ENCODE assay signal across 8 mouse cellular contexts in the genomic region with DNA sequence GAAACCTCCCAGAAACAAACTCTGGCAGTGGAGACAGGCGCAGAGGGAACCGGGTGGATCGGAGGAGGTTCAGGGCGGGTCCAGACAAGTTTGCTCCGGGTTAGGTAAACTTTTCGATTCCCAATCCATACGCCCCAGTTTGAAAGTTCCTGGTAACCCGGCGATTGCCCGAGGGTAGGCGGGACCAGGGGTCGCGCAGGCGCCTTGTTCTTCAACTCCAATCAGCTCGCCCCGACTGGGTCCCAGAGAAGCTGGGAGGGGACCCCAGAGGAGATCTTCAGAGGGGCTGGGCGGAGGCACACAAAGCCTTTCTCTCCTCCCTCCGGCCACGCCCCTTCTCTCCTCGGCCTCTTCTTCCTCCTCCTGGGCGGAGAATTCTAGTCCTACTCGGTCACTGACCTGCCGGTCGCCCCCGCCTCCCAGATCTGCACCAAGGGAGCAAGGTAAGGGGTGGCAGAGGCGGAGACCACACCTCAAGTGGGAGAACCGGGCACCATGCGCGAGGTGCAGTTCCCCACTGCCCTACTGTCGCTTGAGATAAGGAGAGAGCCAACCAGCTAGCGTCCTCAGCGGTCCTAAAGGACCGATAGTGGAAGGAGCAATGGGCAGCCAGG. TPM values are rescaled to one million over a fixed set of nuclear protein-coding genes. Genes with fewer than 3 reads are reported as not detected.
DNase-seq lines count a peak whose midpoint lies in the region; ATAC-seq lines count a peak whose summit lies in the region.

A gene (plus strand): TSS at position 74 of the 614 bp plus-strand sequence.

- H3K9me3 ChIP-seq in embryonic facial prominence, embryonic 12.5 days = 0 out of 2 replicates have a peak, but pooled peaks cover 3% of the 10 kb centered on the region
- H3K9me3 ChIP-seq in heart, embryonic 10.5 days = no peaks in the 10 kb centered on the region
- no peaks in the 10 kb centered on the region for H3K9me3 ChIP-seq in liver, embryonic 11.5 days (ENCODE audit: control insufficient read depth, low read length)

- H3K9ac ChIP-seq in embryonic facial prominence, embryonic 12.5 days = peak within 1 kb of the TSS; percentile 72
- H3K9ac ChIP-seq in liver, embryonic 11.5 days (ENCODE audit: low read depth, low read length) = peak within 1 kb of the TSS; percentile 67

- ATAC-seq in embryonic facial prominence, embryonic 12.5 days (ENCODE audit: insufficient number of reproducible peaks, insufficient read depth, low FRiP score, low TSS enrichment) = peak; percentile 61
- peak; percentile 83 for ATAC-seq in liver, embryonic 11.5 days (replicated peaks; ENCODE audit: low FRiP score)
- 0 out of 2 replicates have a peak, but pooled peaks have one; percentile 28 for ATAC-seq in monocyte, adult 5-6 weeks (replicated peaks; ENCODE audit: insufficient number of reproducible peaks, low FRiP score, low TSS enrichment, poor library complexity, severe bottlenecking)

- peak; percentile 10 to 21 for DNase-seq in spleen, adult 18-20 months
- DNase-seq in spleen, postnatal 14 days (ENCODE audit: low spot score in 2 of 2) = no peak
- peak; percentile 89 for DNase-seq in heart, embryonic 10.5 days (ENCODE audit: low spot score)
- DNase-seq in kidney, adult 9 months = peak; percentile 86
- peak; percentile 77 for DNase-seq in liver, embryonic 11.5 days (ENCODE audit: low spot score)
- peak; percentile 43 for DNase-seq in thymus, postnatal 0 days (ENCODE audit: low spot score)

- H3K4me3 ChIP-seq in embryonic facial prominence, embryonic 12.5 days = peak within 1 kb of the TSS; percentile 66
- peak within 1 kb of the TSS; percentile 80 for H3K4me3 ChIP-seq in heart, embryonic 10.5 days
- peak within 1 kb of the TSS; percentile 66 for H3K4me3 ChIP-seq in liver, embryonic 11.5 days (ENCODE audit: low read depth, low read length)

- H3K4me2 ChIP-seq in embryonic facial prominence, embryonic 12.5 days (replicated peaks) = peak within 1 kb of the TSS; percentile 88
- peak within 1 kb of the TSS; percentile 92 for H3K4me2 ChIP-seq in liver, embryonic 11.5 days

- no peaks in the 10 kb centered on the region for H3K27me3 ChIP-seq in embryonic facial prominence, embryonic 12.5 days
- no peaks in the 10 kb centered on the region for H3K27me3 ChIP-seq in heart, embryonic 10.5 days (ENCODE audit: insufficient read depth, poor library complexity, severe bottlenecking)
- no peaks in the 10 kb centered on the region for H3K27me3 ChIP-seq in liver, embryonic 11.5 days (replicated peaks; ENCODE audit: control insufficient read depth, insufficient read depth, low read length)

- H3K36me3 ChIP-seq in embryonic facial prominence, embryonic 12.5 days = no peaks in the 10 kb centered on the region
- no peaks in the 10 kb centered on the region; the same call in 1 of the 2 replicates for H3K36me3 ChIP-seq in heart, embryonic 10.5 days
- no peaks in the 10 kb centered on the region for H3K36me3 ChIP-seq in liver, embryonic 11.5 days (ENCODE audit: control insufficient read depth, insufficient read depth, low read length)

- peaks cover 30% of the 10 kb centered on the region for H3K4me1 ChIP-seq in embryonic facial prominence, embryonic 12.5 days
- H3K4me1 ChIP-seq in heart, embryonic 10.5 days = peaks cover 22% of the 10 kb centered on the region
- no peaks in the 10 kb centered on the region for H3K4me1 ChIP-seq in liver, embryonic 11.5 days (replicated peaks; ENCODE audit: control insufficient read depth, insufficient read depth, low read length)

- H3K27ac ChIP-seq in embryonic facial prominence, embryonic 12.5 days = peak within 1 kb of the TSS; percentile 81
- peak within 1 kb of the TSS; percentile 90 for H3K27ac ChIP-seq in heart, embryonic 10.5 days
- H3K27ac ChIP-seq in liver, embryonic 11.5 days (ENCODE audit: low read depth, low read length) = no peak within 1 kb of the TSS

- WGBS in embryonic facial prominence, embryonic 12.5 days = under 1% methylated on average over 33 of the region's 33 CpGs
- WGBS in heart, embryonic 10.5 days = under 1% methylated on average over 33 of the region's 33 CpGs
- under 1% methylated on average over 32 of the region's 33 CpGs for WGBS in liver, embryonic 11.5 days

RNA-seq across cellular contexts. Expression of the gene that starts here (rescaled TPM):
- polyA plus RNA-seq in embryonic facial prominence, embryonic 12.5 days (2016; fragmentation: Nextera tagmentation; extraction: Ambion mirVana) = 30.8 and 31.3 TPM in 2 replicates
- 15.5 and 17.3 TPM in 2 replicates for polyA plus RNA-seq in heart, embryonic 10.5 days (2016; fragmentation: Nextera tagmentation; extraction: Ambion mirVana)
- 7.6 and 7.7 TPM in 2 replicates for polyA plus RNA-seq in liver, embryonic 11.5 days (2014; fragmentation: Nextera tagmentation; extraction: Ambion mirVana)
- total RNA-seq in monocyte, adult 5-6 weeks (2017) = 27.6 to 46.6 TPM (median 40.6 TPM) in 3 replicates
- polyA plus RNA-seq in thymus, postnatal 0 days (2015; fragmentation: Nextera tagmentation; extraction: Ambion mirVana) = 6.7 and 7.4 TPM in 2 replicates

Comparison
In these comparisons a context has a peak if more than half of its experiments do, and no peak if none do; other contexts are left out.
1. DNase-seq: peak in spleen, adult 18-20 months (2 of 2), heart, embryonic 10.5 days (single experiment), kidney, adult 9 months (single experiment), liver, embryonic 11.5 days (single experiment) and thymus, postnatal 0 days (single experiment); none in spleen, postnatal 14 days (0 of 2).
2. ATAC-seq: peak in every context shown above with its lines; median percentile 83 in liver, embryonic 11.5 days; 61 in embryonic facial prominence, embryonic 12.5 days; 28 in monocyte, adult 5-6 weeks.
3. Peak in every context shown above with its lines, with median percentiles within 50 percentile points of each other: H3K4me3 ChIP-seq.